8 mouse cellular contexts compared by ENCODE assay signal in genomic region chr10:115478441-115479141, GRCm38 (mm10).
DNase-seq lines count a peak whose midpoint lies in the region; ATAC-seq lines count a peak whose summit lies in the region.

No protein-coding gene starts in this region.

- WGBS in limb, embryonic 13.5 days: 9% methylated on average over 19 of the region's 20 CpGs
- WGBS in neural tube, embryonic 15.5 days: 8% methylated on average over 19 of the region's 20 CpGs

- ATAC-seq in limb, embryonic 13.5 days (ENCODE audit: low FRiP score, low read depth): peak; percentile 60; the same call in 1 of the 2 replicates
- peak; percentile 69 for ATAC-seq in neural tube, embryonic 15.5 days (ENCODE audit: low FRiP score)

- no peaks in the 10 kb centered on the region for H3K9me3 ChIP-seq in limb, embryonic 13.5 days
- no peaks in the 10 kb centered on the region for H3K9me3 ChIP-seq in neural tube, embryonic 15.5 days (replicated peaks)

- 0 out of 2 replicates have a peak, but pooled peaks cover 18% of the 10 kb centered on the region for H3K27me3 ChIP-seq in limb, embryonic 13.5 days
- no peaks in the 10 kb centered on the region for H3K27me3 ChIP-seq in neural tube, embryonic 15.5 days (replicated peaks)

- peak overlapping the region; percentile 21 for H3K4me3 ChIP-seq in limb, embryonic 13.5 days
- peak overlapping the region; percentile 18; the same call in 1 of the 2 replicates for H3K4me3 ChIP-seq in neural tube, embryonic 15.5 days (replicated peaks)

- H3K27ac ChIP-seq in limb, embryonic 13.5 days: no peak overlapping the region
- H3K27ac ChIP-seq in neural tube, embryonic 15.5 days (replicated peaks): peak overlapping the region; percentile 58

- DNase-seq in cerebellum, adult 11-12 months: peak; percentile 3
- DNase-seq in cerebellum, adult 9-11 months: no peak
- DNase-seq in ovary, postnatal 36 days (ENCODE audit: low spot score): peak; percentile 8
- DNase-seq in ovary, postnatal 14 days (ENCODE audit: low spot score): no peak
- DNase-seq in thymus, postnatal 36 days: no peak
- DNase-seq in frontal cortex, postnatal 25 days (ENCODE audit: low spot score in 2 of 2): no peak

- H3K4me2 ChIP-seq in limb, embryonic 13.5 days (replicated peaks): peak overlapping the region; percentile 58
- H3K4me2 ChIP-seq in neural tube, embryonic 15.5 days: peak overlapping the region; percentile 55

- peaks cover 21% of the 10 kb centered on the region for H3K4me1 ChIP-seq in limb, embryonic 13.5 days
- peaks cover 17% of the 10 kb centered on the region for H3K4me1 ChIP-seq in neural tube, embryonic 15.5 days

- no peaks in the 10 kb centered on the region for H3K36me3 ChIP-seq in limb, embryonic 13.5 days
- H3K36me3 ChIP-seq in neural tube, embryonic 15.5 days: no peaks in the 10 kb centered on the region

- H3K9ac ChIP-seq in limb, embryonic 13.5 days: no peak overlapping the region
- no peak overlapping the region for H3K9ac ChIP-seq in neural tube, embryonic 15.5 days (replicated peaks)

Comparison
In these comparisons a context has a peak if more than half of its experiments do, and no peak if none do; other contexts are left out.
1. DNase-seq: peak in cerebellum, adult 11-12 months (single experiment) and ovary, postnatal 36 days (single experiment); none in cerebellum, adult 9-11 months (single experiment), ovary, postnatal 14 days (single experiment), thymus, postnatal 36 days (0 of 2) and frontal cortex, postnatal 25 days (0 of 2).